In genomic region chr17:33828892-33829291, GRCm38 (mm10) we compare ENCODE assay signal across 10 mouse cellular contexts. TPM values are rescaled to one million over a fixed set of nuclear protein-coding genes. Genes with fewer than 3 reads are reported as not detected.
DNase-seq lines count a peak whose midpoint lies in the region; ATAC-seq lines count a peak whose summit lies in the region.
"Had no signal": no experiment of that assay in that cellular context is flagged by ENCODE, and none has a peak within 500 bp of the region (broad histone marks: within the 10 kb centered on the region; RNA-seq: fewer than 3 reads in every experiment).

No protein-coding gene starts in this region.

- no peak overlapping the region for H3K4me3 ChIP-seq in kidney, embryonic 15.5 days (replicated peaks)
- H3K4me3 ChIP-seq: embryonic facial prominence, embryonic 12.5 days; midbrain, embryonic 12.5 days had no signal

- no peaks in the 10 kb centered on the region for H3K27me3 ChIP-seq in kidney, embryonic 15.5 days
- H3K27me3 ChIP-seq: embryonic facial prominence, embryonic 12.5 days; midbrain, embryonic 12.5 days had no signal

- 68% methylated on average over 2 of the region's 2 CpGs for WGBS in kidney, embryonic 15.5 days

- no peak overlapping the region for H3K9ac ChIP-seq in kidney, embryonic 15.5 days
- H3K9ac ChIP-seq: embryonic facial prominence, embryonic 12.5 days; midbrain, embryonic 12.5 days had no signal

- DNase-seq in kidney, adult 18-20 months, result peak; percentile 83
- DNase-seq in cerebellum, postnatal 10 days, result peak; percentile 47 to 49
- peak; percentile 95 for DNase-seq in kidney, adult 9 months
- peak; percentile 73 to 79 for DNase-seq in lung, postnatal 4 days
- no peak for DNase-seq in right cerebral cortex, postnatal 4 days
- DNase-seq in layer of hippocampus, adult 18-20 months (ENCODE audit: low spot score in 2 of 2), result no peak

- ATAC-seq in kidney, embryonic 15.5 days (replicated peaks; ENCODE audit: low FRiP score), result no peak
- ATAC-seq in activated CD4-positive, CD25-positive, alpha-beta regulatory T cell, adult 4 months, result no peak

- H3K4me2 ChIP-seq in kidney, embryonic 15.5 days, result no peak overlapping the region
- H3K4me2 ChIP-seq: embryonic facial prominence, embryonic 12.5 days; midbrain, embryonic 12.5 days had no signal

- no peaks in the 10 kb centered on the region for H3K9me3 ChIP-seq in kidney, embryonic 15.5 days (replicated peaks)
- H3K9me3 ChIP-seq: embryonic facial prominence, embryonic 12.5 days; midbrain, embryonic 12.5 days had no signal

- H3K4me1 ChIP-seq in kidney, embryonic 15.5 days, result peaks cover 16% of the 10 kb centered on the region

- H3K27ac ChIP-seq in kidney, embryonic 15.5 days, result no peak overlapping the region
- H3K27ac ChIP-seq: embryonic facial prominence, embryonic 12.5 days; midbrain, embryonic 12.5 days had no signal

- peaks cover 67% of the 10 kb centered on the region for H3K36me3 ChIP-seq in kidney, embryonic 15.5 days

RNA-seq across cellular contexts. Expression of gene Ndufa7, which starts 4.5 kb away (rescaled TPM):
- 490 and 495 TPM in 2 replicates for polyA plus RNA-seq in kidney, embryonic 15.5 days (2015; fragmentation: Nextera tagmentation; extraction: Ambion mirVana)
- 100 to 1,000 TPM; 389 to 432 TPM for polyA plus RNA-seq in activated CD4-positive, CD25-positive, alpha-beta regulatory T cell, adult 4 months (2017; shearing (Covaris generic))
- total RNA-seq in layer of hippocampus, adult 18-20 months (2021), result 100 to 1,000 TPM; 199 to 208 TPM

RNA-seq across cellular contexts. Expression of gene Rps28, which starts 4.5 kb away (rescaled TPM):
- 1,038 and 1,163 TPM in 2 replicates for polyA plus RNA-seq in kidney, embryonic 15.5 days (2015; fragmentation: Nextera tagmentation; extraction: Ambion mirVana)
- polyA plus RNA-seq in activated CD4-positive, CD25-positive, alpha-beta regulatory T cell, adult 4 months (2017; shearing (Covaris generic)), result 1,000 to 10,000 TPM; 1,524 to 2,342 TPM
- total RNA-seq in layer of hippocampus, adult 18-20 months (2021), result 100 to 1,000 TPM; 756 to 834 TPM

RNA-seq across cellular contexts. Expression of gene Cd320, which starts 14.0 kb away (rescaled TPM):
- 97.9 and 102 TPM in 2 replicates for polyA plus RNA-seq in kidney, embryonic 15.5 days (2015; fragmentation: Nextera tagmentation; extraction: Ambion mirVana)
- polyA plus RNA-seq in activated CD4-positive, CD25-positive, alpha-beta regulatory T cell, adult 4 months (2017; shearing (Covaris generic)), result 10 to 100 TPM; 11.4 to 15.9 TPM
- total RNA-seq in layer of hippocampus, adult 18-20 months (2021), result 10 to 100 TPM; 20.4 to 23.3 TPM

RNA-seq across cellular contexts. Expression of gene Kank3, which starts 18.6 kb away (rescaled TPM):
- 46.5 and 53.4 TPM in 2 replicates for polyA plus RNA-seq in kidney, embryonic 15.5 days (2015; fragmentation: Nextera tagmentation; extraction: Ambion mirVana)
- polyA plus RNA-seq in activated CD4-positive, CD25-positive, alpha-beta regulatory T cell, adult 4 months (2017; shearing (Covaris generic)), result 1 to 10 TPM; 1.9 to 3.3 TPM
- total RNA-seq in layer of hippocampus, adult 18-20 months (2021), result 10 to 100 TPM; 27.6 to 28.8 TPM

RNA-seq across cellular contexts. Expression of gene Gm7029, which starts 44.7 kb away (rescaled TPM):
- not detected in 2 replicates for polyA plus RNA-seq in kidney, embryonic 15.5 days (2015; fragmentation: Nextera tagmentation; extraction: Ambion mirVana)
- polyA plus RNA-seq in activated CD4-positive, CD25-positive, alpha-beta regulatory T cell, adult 4 months (2017; shearing (Covaris generic)), result not detected
- total RNA-seq in layer of hippocampus, adult 18-20 months (2021), result not detected
- polyA plus RNA-seq: embryonic facial prominence, embryonic 12.5 days; midbrain, embryonic 12.5 days had no signal

Comparison
In these comparisons a context has a peak if more than half of its experiments do, and no peak if none do; other contexts are left out.
1. DNase-seq: peak in kidney, adult 18-20 months (single experiment), cerebellum, postnatal 10 days (2 of 2), kidney, adult 9 months (single experiment) and lung, postnatal 4 days (2 of 2); none in right cerebral cortex, postnatal 4 days (single experiment) and layer of hippocampus, adult 18-20 months (0 of 2).